Mouse (Mus musculus) cerebellum, adult 9-10 months (tissue): ENCODE data around the gene Adk.

ENCODE experiments used
- DNase-seq: peaks from one replicate; pipeline ENCODE4 v3.0.0; 2022

Gene Adk

DNA sequence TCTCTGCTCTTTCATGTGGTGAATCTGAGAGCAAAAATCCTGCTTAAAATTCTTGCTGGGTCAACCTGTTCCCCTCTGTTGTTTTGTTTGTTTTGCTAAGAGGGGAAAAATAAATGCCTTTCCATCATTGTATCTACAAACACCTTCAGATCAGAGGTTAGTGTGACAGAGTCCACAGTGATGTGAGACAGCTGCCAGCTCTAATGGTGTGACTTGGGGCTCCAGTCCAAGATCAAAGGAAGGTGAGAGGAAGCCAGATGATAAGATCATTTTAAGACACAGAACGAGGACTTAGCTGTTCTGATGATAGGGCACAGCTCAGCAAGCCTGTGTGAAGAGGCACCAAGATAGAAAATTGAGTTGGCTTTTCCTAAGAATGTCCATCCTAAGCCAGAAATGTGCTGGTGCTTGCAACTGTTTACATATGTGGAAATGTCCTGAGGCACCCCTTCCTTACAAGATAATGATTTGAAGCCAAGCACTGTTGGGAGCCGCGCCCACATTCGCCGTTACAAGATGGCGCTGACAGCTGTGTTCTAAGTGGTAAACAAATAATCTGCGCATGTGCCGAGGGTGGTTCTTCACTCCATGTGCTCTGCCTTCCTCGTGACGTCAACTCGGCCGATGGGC, 307.6 kb downstream of the Adk start:
- no peak for DNase-seq

DNA sequence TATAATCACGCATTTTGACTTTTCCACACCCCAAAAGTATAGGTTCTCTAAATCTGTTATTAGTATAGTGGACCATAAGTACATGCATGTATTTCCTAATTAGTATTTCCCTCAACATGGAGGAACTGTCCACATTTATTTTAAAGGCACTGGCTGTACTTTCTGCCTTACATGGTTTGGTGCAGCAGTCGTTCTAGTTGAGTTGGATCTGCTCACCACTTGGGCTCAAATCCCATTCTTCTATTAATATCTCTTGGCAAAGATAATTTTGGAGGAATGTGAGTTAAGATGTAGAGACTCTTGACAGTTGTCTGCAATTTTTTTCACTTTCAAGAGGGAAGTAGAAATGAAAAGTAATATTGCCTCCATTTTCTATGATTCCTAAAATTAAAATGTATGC, 314.7 kb downstream of the Adk start:
- DNase-seq: no peak

GRCm38 (mm10) chr14:21368622-21369021, 316.2 kb downstream of the Adk start:
- no peak for DNase-seq

DNA sequence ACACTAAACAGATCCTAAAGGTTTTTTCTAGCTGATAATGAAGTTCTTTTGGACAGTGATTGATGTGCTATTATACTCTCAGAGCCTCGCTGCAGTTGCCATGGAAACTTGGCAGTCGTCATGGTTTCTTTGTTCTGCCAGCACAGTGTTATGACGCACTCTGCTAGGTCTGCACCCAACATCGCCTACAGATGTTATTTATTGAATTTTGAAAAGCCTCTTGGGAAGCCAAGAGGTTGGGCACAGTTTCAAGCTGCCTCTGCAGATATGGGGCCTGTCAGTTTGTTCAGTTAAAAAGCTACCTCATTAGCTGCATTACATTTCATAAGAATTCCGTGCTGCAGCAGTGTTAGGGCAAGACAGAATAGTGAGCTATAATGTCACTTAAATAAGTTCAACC, 316.8 kb downstream of the Adk start:
- peak; percentile 8 for DNase-seq

- no peak for DNase-seq
Observed at GRCm38 (mm10) chr14:21371946-21372345, 319.6 kb downstream of the Adk start.

DNA sequence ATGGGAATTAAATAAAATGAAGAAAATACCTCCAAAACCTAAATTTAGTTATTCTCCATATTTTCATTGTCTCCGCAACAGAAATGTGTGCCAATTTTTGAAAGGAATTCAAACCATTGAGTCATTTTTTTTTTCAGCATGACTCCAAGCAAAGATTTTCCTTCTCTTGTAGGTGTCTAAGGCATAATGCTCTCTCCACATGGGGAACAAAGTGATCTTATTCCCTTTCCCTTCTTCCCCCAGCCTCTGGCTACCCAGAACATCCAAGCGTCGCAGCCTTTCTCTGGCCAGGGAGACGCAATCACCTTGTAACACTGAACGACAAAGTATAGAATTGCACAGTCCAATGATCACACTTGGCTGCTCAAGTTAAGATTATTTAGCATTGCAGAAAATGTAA, 320.3 kb downstream of the Adk start:
- no peak for DNase-seq

GRCm38 (mm10) chr14:21383701-21384428, 331.5 kb downstream of the Adk start:
- DNase-seq: no peak

- no peak for DNase-seq
Observed at GRCm38 (mm10) chr14:21399506-21399905, 347.1 kb downstream of the Adk start.

GRCm38 (mm10) chr14:21402157-21402601, 349.8 kb downstream of the Adk start:
- peak; percentile 8 for DNase-seq

GRCm38 (mm10) chr14:21402621-21403405, 350.4 kb downstream of the Adk start:
- no peak for DNase-seq

- DNase-seq: no peak
Observed at GRCm38 (mm10) chr14:21406946-21407345, 354.6 kb downstream of the Adk start.

- DNase-seq: no peak
Observed at GRCm38 (mm10) chr14:21408846-21409245, 356.5 kb downstream of the Adk start.

GRCm38 (mm10) chr14:21410769-21411477, 358.5 kb downstream of the Adk start:
- DNase-seq: no peak

- DNase-seq: no peak
Observed at GRCm38 (mm10) chr14:21411524-21411923, 359.1 kb downstream of the Adk start.

- DNase-seq: no peak
Observed at GRCm38 (mm10) chr14:21418332-21418731, 366.0 kb downstream of the Adk start.

GRCm38 (mm10) chr14:21427369-21427768, 375.0 kb downstream of the Adk start:
- DNase-seq: no peak

- no peak for DNase-seq
Observed at GRCm38 (mm10) chr14:21433415-21433814, 381.0 kb downstream of the Adk start.

GRCm38 (mm10) chr14:21433995-21434394, 381.6 kb downstream of the Adk start:
- no peak for DNase-seq

- DNase-seq: no peak
Observed at GRCm38 (mm10) chr14:21434686-21435085, 382.3 kb downstream of the Adk start.

GRCm38 (mm10) chr14:21439785-21440184, 387.4 kb downstream of the Adk start:
- no peak for DNase-seq

- DNase-seq: no peak
Observed at GRCm38 (mm10) chr14:21440526-21440925, 388.2 kb downstream of the Adk start.

- DNase-seq: no peak
Observed at GRCm38 (mm10) chr14:21441772-21442533, 389.6 kb downstream of the Adk start.
